Mouse (Mus musculus) heart, embryonic 11.5 days (tissue): ENCODE measurements around the gene Cc2d2a. TPM values are rescaled to one million over a fixed set of nuclear protein-coding genes. Genes with fewer than 3 reads are reported as not detected.
A peak's percentile ranks its signal among the peaks of the same experiment; 100 is the strongest.

Experiments used
- ATAC-seq: fragments of 200-750 bp; cut with Nextera tagmentation; replicated peaks from 2 replicates; pipeline ENCODE4 v1.8.0; 2017; ENCODE audit warnings: moderate library complexity; ENCODE audit not compliant: insufficient number of reproducible peaks, low FRiP score, low TSS enrichment
- H3K27ac ChIP-seq: fragments of 300-500 bp; sonication (generic); 2 replicates; pipeline ENCODE4 v1.5.1; 2014; ENCODE audit warnings: mild to moderate bottlenecking, low read depth, low read length
- H3K27me3 ChIP-seq: fragments of 300-500 bp; sonication (generic); 2 replicates; pipeline ENCODE4 v1.6.1; 2014; ENCODE audit warnings: mild to moderate bottlenecking, low read length, mixed read lengths; ENCODE audit not compliant: control insufficient read depth, insufficient read depth
- H3K36me3 ChIP-seq: fragments of 300-500 bp; sonication (generic); 2 replicates; pipeline ENCODE4 v1.6.1; 2014; ENCODE audit warnings: mild to moderate bottlenecking, low read length, moderate library complexity, mixed read lengths; ENCODE audit not compliant: control insufficient read depth, insufficient read depth
- H3K4me1 ChIP-seq: fragments of 300-500 bp; sonication (generic); 2 replicates; pipeline ENCODE4 v1.6.1; 2014; ENCODE audit warnings: low read length; ENCODE audit not compliant: control insufficient read depth, insufficient read depth
- H3K4me2 ChIP-seq: fragments of 300-500 bp; sonication (generic); 2 replicates; pipeline ENCODE4 v1.6.1; 2014; ENCODE audit warnings: mild to moderate bottlenecking, moderate library complexity
- H3K4me3 ChIP-seq: fragments of 300-500 bp; sonication (generic); 2 replicates; pipeline ENCODE4 v1.5.1; 2014; ENCODE audit warnings: low read depth, low read length
- H3K9ac ChIP-seq: fragments of 300-500 bp; sonication (generic); 2 replicates; pipeline ENCODE4 v1.6.1; 2014; ENCODE audit warnings: mild to moderate bottlenecking, low read depth, low read length, moderate library complexity
- H3K9me3 ChIP-seq: fragments of 300-500 bp; sonication (generic); replicated peaks from 2 replicates; pipeline ENCODE4 v1.6.1; 2016; ENCODE audit warnings: low read length; ENCODE audit not compliant: control insufficient read depth
- WGBS: fragments of 180-500 bp; shearing (Covaris S2); extraction: QIAGEN DNeasy Blood & Tissue Kit; methylation state at CpG from one replicate; pipeline ENCODE4 v1.1.7; 2014; ENCODE audit not compliant: insufficient replicate concordance; 5-methylcytosine and 5-hydroxymethylcytosine counted together
- polyA plus RNA-seq: library from polyadenylated mRNA; unstranded; fragments of >200 nt; fragmentation: Nextera tagmentation; extraction: Ambion mirVana; gene quantifications from 2 replicates; pipeline ENCODE4 v1.2.1, GENCODE M21; 2014

The Cc2d2a gene
- polyA plus RNA-seq = 8.3 and 8.5 TPM in 2 replicates

GRCm38 (mm10) chr5:43661997-43662961 lies at the start of gene Cc2d2a:
TSS of gene Cc2d2a (plus strand) at chr5:43662346.
- Histone ChIP-seq H3K27me3 (no peaks in the 10 kb centered on the region), H3K9ac (peak within 1 kb of the TSS; percentile 74), H3K4me3 (peak within 1 kb of the TSS; percentile 52), H3K9me3 (no peaks in the 10 kb centered on the region), H3K27ac (peak within 1 kb of the TSS; percentile 96), H3K4me1 (peaks cover 17% of the 10 kb centered on the region), H3K36me3 (no peaks in the 10 kb centered on the region), H3K4me2 (peak within 1 kb of the TSS; percentile 68)
- peak; percentile 76 for ATAC-seq
- WGBS = 3% methylated on average over 19 of the region's 19 CpGs

- H3K4me3 ChIP-seq = no peak overlapping the region
- WGBS = 73% methylated on average over 7 of the region's 7 CpGs
- no peak overlapping the region for H3K4me2 ChIP-seq
- ATAC-seq = no peak
- H3K27me3 ChIP-seq = no peaks in the 10 kb centered on the region
- H3K9ac ChIP-seq = no peak overlapping the region
- no peaks in the 10 kb centered on the region for H3K4me1 ChIP-seq
- no peak overlapping the region for H3K27ac ChIP-seq
- H3K36me3 ChIP-seq = no peaks in the 10 kb centered on the region
- H3K9me3 ChIP-seq = no peaks in the 10 kb centered on the region
Observed at GRCm38 (mm10) chr5:43621575-43622299, 40.4 kb upstream of the Cc2d2a start.

GRCm38 (mm10) chr5:43625407-43625806 lies 36.7 kb upstream of the Cc2d2a start:
- Histone ChIP-seq H3K9ac (no peak overlapping the region), H3K4me1 (no peaks in the 10 kb centered on the region), H3K4me2 (no peak overlapping the region), H3K27ac (no peak overlapping the region), H3K27me3 (no peaks in the 10 kb centered on the region), H3K9me3 (no peaks in the 10 kb centered on the region), H3K4me3 (no peak overlapping the region), H3K36me3 (no peaks in the 10 kb centered on the region)
- no peak for ATAC-seq
- WGBS = 79% methylated on average over 4 of the region's 4 CpGs

GRCm38 (mm10) chr5:43634071-43634601 lies 28.0 kb upstream of the Cc2d2a start:
- H3K4me1 ChIP-seq = no peaks in the 10 kb centered on the region
- no peaks in the 10 kb centered on the region for H3K27me3 ChIP-seq
- H3K4me2 ChIP-seq = no peak overlapping the region
- H3K36me3 ChIP-seq = no peaks in the 10 kb centered on the region
- no peak for ATAC-seq
- H3K9me3 ChIP-seq = no peaks in the 10 kb centered on the region
- H3K9ac ChIP-seq = no peak overlapping the region
- H3K27ac ChIP-seq = no peak overlapping the region
- 76% methylated on average over 5 of the region's 5 CpGs for WGBS
- no peak overlapping the region for H3K4me3 ChIP-seq

- Histone ChIP-seq H3K4me1 (no peaks in the 10 kb centered on the region), H3K27me3 (no peaks in the 10 kb centered on the region), H3K4me3 (no peak overlapping the region), H3K4me2 (no peak overlapping the region), H3K27ac (no peak overlapping the region), H3K9ac (no peak overlapping the region), H3K9me3 (no peaks in the 10 kb centered on the region), H3K36me3 (no peaks in the 10 kb centered on the region)
- ATAC-seq = no peak
- WGBS = 41% methylated on average over 9 of the region's 9 CpGs
Observed at GRCm38 (mm10) chr5:43634602-43635081, 27.5 kb upstream of the Cc2d2a start.

- ATAC-seq = no peak
- 73% methylated on average over 4 of the region's 4 CpGs for WGBS
- Histone ChIP-seq H3K9ac (no peak overlapping the region), H3K27ac (no peak overlapping the region), H3K9me3 (no peaks in the 10 kb centered on the region), H3K4me1 (no peaks in the 10 kb centered on the region), H3K4me3 (no peak overlapping the region), H3K36me3 (no peaks in the 10 kb centered on the region), H3K27me3 (no peaks in the 10 kb centered on the region), H3K4me2 (no peak overlapping the region)
Observed at GRCm38 (mm10) chr5:43645020-43645419, 17.1 kb upstream of the Cc2d2a start.

- no peak overlapping the region for H3K9ac ChIP-seq
- no peak overlapping the region for H3K4me3 ChIP-seq
- H3K36me3 ChIP-seq = no peaks in the 10 kb centered on the region
- H3K9me3 ChIP-seq = no peaks in the 10 kb centered on the region
- H3K27me3 ChIP-seq = no peaks in the 10 kb centered on the region
- H3K4me1 ChIP-seq = no peaks in the 10 kb centered on the region
- H3K4me2 ChIP-seq = no peak overlapping the region
- no peak for ATAC-seq
- WGBS = 73% methylated on average over 12 of the region's 12 CpGs
- no peak overlapping the region for H3K27ac ChIP-seq
Observed at GRCm38 (mm10) chr5:43647098-43647774, 14.9 kb upstream of the Cc2d2a start.

- H3K4me2 ChIP-seq = peak overlapping the region; percentile 68
Observed at GRCm38 (mm10) chr5:43661498-43661897, 648 bp upstream of the Cc2d2a start.

More at GRCm38 (mm10) chr5:43661498-43661897, 648 bp upstream of the Cc2d2a start:
- ATAC-seq = no peak
- H3K4me3 ChIP-seq = no peak overlapping the region
- H3K9me3 ChIP-seq = no peaks in the 10 kb centered on the region
- no peaks in the 10 kb centered on the region for H3K27me3 ChIP-seq
- 60% methylated on average over 3 of the region's 3 CpGs for WGBS
- peak overlapping the region; percentile 96 for H3K27ac ChIP-seq
- no peaks in the 10 kb centered on the region for H3K36me3 ChIP-seq
- H3K9ac ChIP-seq = 0 out of 2 replicates have a peak overlapping the region, but pooled peaks have one; percentile 74
- peaks cover 17% of the 10 kb centered on the region for H3K4me1 ChIP-seq
